ENCODE assay signal across 8 mouse cellular contexts in genomic region chr8:22411282-22411702, GRCm38 (mm10). TPM values are rescaled to one million over a fixed set of nuclear protein-coding genes. Genes with fewer than 3 reads are reported as not detected.
DNase-seq lines count a peak whose midpoint lies in the region; ATAC-seq and TF ChIP-seq lines count a peak whose summit lies in the region.

Gene Mrps31 (plus strand): TSS chr8:22411361.

- peak; percentile 81; the same call in 1 of the 2 replicates for ATAC-seq in embryonic facial prominence, embryonic 13.5 days (ENCODE audit: insufficient number of reproducible peaks, insufficient read depth, low FRiP score, low TSS enrichment, low read depth)
- peak; percentile 96 for ATAC-seq in limb, embryonic 13.5 days (ENCODE audit: low FRiP score, low read depth)
- ATAC-seq in midbrain, embryonic 16.5 days: peak; percentile 95

- H3K9me3 ChIP-seq in embryonic facial prominence, embryonic 13.5 days: no peaks in the 10 kb centered on the region
- no peaks in the 10 kb centered on the region for H3K9me3 ChIP-seq in limb, embryonic 13.5 days
- no peaks in the 10 kb centered on the region for H3K9me3 ChIP-seq in midbrain, embryonic 16.5 days (replicated peaks; ENCODE audit: control insufficient read depth, low read length, poor library complexity, severe bottlenecking)

- peaks cover 12% of the 10 kb centered on the region for H3K36me3 ChIP-seq in embryonic facial prominence, embryonic 13.5 days
- no peaks in the 10 kb centered on the region; the same call in 1 of the 2 replicates for H3K36me3 ChIP-seq in heart, adult 2 months (ENCODE audit: control insufficient read depth, insufficient read depth, low read length)
- peaks cover 13% of the 10 kb centered on the region for H3K36me3 ChIP-seq in limb, embryonic 13.5 days
- peaks cover under 1% of the 10 kb centered on the region; the same call in 1 of the 2 replicates for H3K36me3 ChIP-seq in midbrain, embryonic 16.5 days (ENCODE audit: control insufficient read depth, insufficient read depth, low read length)

- peaks cover 7% of the 10 kb centered on the region for H3K4me1 ChIP-seq in embryonic facial prominence, embryonic 13.5 days
- peaks cover 1% of the 10 kb centered on the region for H3K4me1 ChIP-seq in heart, adult 2 months (ENCODE audit: control insufficient read depth, insufficient read depth, low read length)
- H3K4me1 ChIP-seq in limb, embryonic 13.5 days: peaks cover 11% of the 10 kb centered on the region
- peaks cover 21% of the 10 kb centered on the region for H3K4me1 ChIP-seq in midbrain, embryonic 16.5 days (ENCODE audit: control insufficient read depth, insufficient read depth, low read length)

- H3K9ac ChIP-seq in embryonic facial prominence, embryonic 13.5 days: peak within 1 kb of the TSS; percentile 93
- H3K9ac ChIP-seq in heart, adult 2 months (ENCODE audit: low read depth, low read length): peak within 1 kb of the TSS; percentile 90
- peak within 1 kb of the TSS; percentile 92 for H3K9ac ChIP-seq in limb, embryonic 13.5 days
- H3K9ac ChIP-seq in midbrain, embryonic 16.5 days (ENCODE audit: low read depth, low read length): peak within 1 kb of the TSS; percentile 81

- WGBS in embryonic facial prominence, embryonic 13.5 days: 0% methylated on average over 25 of the region's 25 CpGs
- under 1% methylated on average over 25 of the region's 25 CpGs for WGBS in heart, adult 2 months
- WGBS in limb, embryonic 13.5 days: under 1% methylated on average over 25 of the region's 25 CpGs
- WGBS in midbrain, embryonic 16.5 days: under 1% methylated on average over 25 of the region's 25 CpGs

- peak; percentile 84 for DNase-seq in 3134 (ENCODE audit: extremely low read depth, insufficient read length, low spot score)
- peak; percentile 81 to 83 for DNase-seq in adrenal gland, postnatal 36 days
- peak; percentile 84 to 86 for DNase-seq in heart, adult 2 months
- DNase-seq in kidney, adult 8-10 months: peak; percentile 81 to 84
- peak; percentile 67 to 80 for DNase-seq in spleen, postnatal 10 days (ENCODE audit: low spot score in 2 of 2)

- peak; percentile 9; the same call in 1 of the 2 replicates for TF ChIP-seq CTCF in heart, adult 2 months (IDR thresholded peaks at IDR 0.05)

- TF ChIP-seq POLR2A in heart, adult 2 months (IDR thresholded peaks at IDR 0.05; ENCODE audit: insufficient read depth, low read depth, low read length): peak; percentile 80

- peak within 1 kb of the TSS; percentile 78 for H3K4me3 ChIP-seq in embryonic facial prominence, embryonic 13.5 days
- H3K4me3 ChIP-seq in heart, adult 2 months: peak within 1 kb of the TSS; percentile 85
- H3K4me3 ChIP-seq in limb, embryonic 13.5 days: peak within 1 kb of the TSS; percentile 85
- peak within 1 kb of the TSS; percentile 80 for H3K4me3 ChIP-seq in midbrain, embryonic 16.5 days (ENCODE audit: low read depth, low read length)

- peak within 1 kb of the TSS; percentile 68 for H3K4me2 ChIP-seq in embryonic facial prominence, embryonic 13.5 days
- peak within 1 kb of the TSS; percentile 75 for H3K4me2 ChIP-seq in limb, embryonic 13.5 days (replicated peaks)
- peak within 1 kb of the TSS; percentile 80 for H3K4me2 ChIP-seq in midbrain, embryonic 16.5 days (ENCODE audit: low read length)

- intact Hi-C loops in heart, adult 2 months (cut with DNase I): loop anchor here (2.0 kb wide), 1 partner anchor 14 kb away; no protein-coding TSS in a partner anchor

- peak within 1 kb of the TSS; percentile 78 for H3K27ac ChIP-seq in embryonic facial prominence, embryonic 13.5 days
- H3K27ac ChIP-seq in heart, adult 2 months: peak within 1 kb of the TSS; percentile 91
- peak within 1 kb of the TSS; percentile 40; the same call in 1 of the 2 replicates for H3K27ac ChIP-seq in limb, embryonic 13.5 days
- H3K27ac ChIP-seq in midbrain, embryonic 16.5 days (ENCODE audit: low read length): peak within 1 kb of the TSS; percentile 83

- no peaks in the 10 kb centered on the region for H3K27me3 ChIP-seq in embryonic facial prominence, embryonic 13.5 days
- no peaks in the 10 kb centered on the region for H3K27me3 ChIP-seq in heart, adult 2 months (ENCODE audit: control insufficient read depth, insufficient read depth, low read length)
- H3K27me3 ChIP-seq in limb, embryonic 13.5 days: no peaks in the 10 kb centered on the region
- no peaks in the 10 kb centered on the region for H3K27me3 ChIP-seq in midbrain, embryonic 16.5 days (ENCODE audit: control insufficient read depth, insufficient read depth, low read depth, low read length)

- peak; percentile 95 for TF ChIP-seq EP300 in heart, adult 2 months (IDR thresholded peaks at IDR 0.05; ENCODE audit: insufficient read depth, low read depth, low read length)

- peaks cover 3% of the 10 kb centered on the region for H3K79me2 ChIP-seq in heart, adult 2 months (replicated peaks; ENCODE audit: control insufficient read depth, insufficient read depth, low read length)

RNA-seq across cellular contexts. Expression of gene Mrps31, which starts in this region (rescaled TPM):
- 10 to 100 TPM; 42.1 to 43.0 TPM for total RNA-seq in adrenal gland, postnatal 36 days (2021)
- 39.3 and 40.3 TPM in 2 replicates for polyA plus RNA-seq in embryonic facial prominence, embryonic 13.5 days (2015; fragmentation: Nextera tagmentation; extraction: Ambion mirVana)
- 10 to 100 TPM; 51.1 to 59.2 TPM for total RNA-seq in heart, adult 2 months (2021)
- 12.5 and 25.2 TPM in 2 replicates for polyA plus RNA-seq in heart, adult 2 months (2012; rRNA removed)
- 36.2 and 36.7 TPM in 2 replicates for polyA plus RNA-seq in limb, embryonic 13.5 days (2015; fragmentation: Nextera tagmentation; extraction: Ambion mirVana)
- 34.3 and 39.4 TPM in 2 replicates for polyA plus RNA-seq in midbrain, embryonic 16.5 days (2015; fragmentation: Nextera tagmentation; extraction: Ambion mirVana)

Comparison
In these comparisons a context has a peak if more than half of its experiments do, and no peak if none do; other contexts are left out.
1. Peak in every context shown above with its lines: DNase-seq, ATAC-seq, H3K4me3 ChIP-seq and H3K27ac ChIP-seq.
2. H3K27ac ChIP-seq: peak in every context shown above with its lines; median percentile 91 in heart, adult 2 months; 83 in midbrain, embryonic 16.5 days; 78 in embryonic facial prominence, embryonic 13.5 days; 40 in limb, embryonic 13.5 days.